In the genomic region with DNA sequence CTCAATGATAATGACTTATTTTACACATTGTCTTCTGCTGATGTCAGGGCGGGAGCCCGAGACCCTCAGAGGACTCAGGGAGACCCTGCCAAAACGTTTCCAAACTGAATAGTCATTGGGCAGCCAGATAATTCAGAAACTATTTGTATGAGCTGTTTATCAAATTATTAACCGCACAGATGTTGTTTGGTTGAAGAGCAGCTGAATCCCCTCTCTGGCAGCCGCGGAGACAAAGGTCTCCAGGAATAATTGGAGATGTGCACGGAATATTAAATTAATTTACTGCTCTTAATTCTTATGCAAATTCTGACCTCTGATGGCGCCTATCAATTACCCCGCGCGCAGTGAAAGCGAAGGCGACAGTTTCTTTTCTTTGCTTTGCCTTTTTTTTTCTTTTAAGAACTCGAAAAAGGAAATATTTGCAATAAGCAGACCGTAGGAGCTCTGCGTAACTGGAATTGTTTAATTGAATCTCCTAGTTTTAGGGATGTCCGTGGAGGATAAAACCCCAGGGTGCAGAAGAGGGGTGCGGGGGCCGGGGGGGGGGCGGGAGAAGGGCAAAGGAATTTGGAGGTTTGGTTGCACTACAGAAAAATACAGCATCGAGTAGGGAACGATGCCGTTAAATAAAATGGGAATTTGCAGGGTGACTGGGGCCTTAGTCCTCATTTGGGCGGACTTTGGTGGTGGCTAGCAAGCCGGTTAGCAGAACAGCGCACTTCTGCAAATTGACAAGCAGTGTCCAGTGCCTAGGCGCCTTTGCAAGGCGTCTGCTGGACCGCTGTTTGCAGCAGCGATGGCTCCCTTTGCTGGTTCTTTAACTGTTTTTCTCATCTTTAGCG, we compare ENCODE assay signal across 11 mouse cellular contexts. TPM values are rescaled to one million over a fixed set of nuclear protein-coding genes. Genes with fewer than 3 reads are reported as not detected.
A peak's percentile ranks its signal among the peaks of the same experiment; 100 is the strongest.
DNase-seq lines count a peak whose midpoint lies in the region; ATAC-seq lines count a peak whose summit lies in the region.
"Had no signal": no experiment of that assay in that cellular context is flagged by ENCODE, and none has a peak within 500 bp of the region (broad histone marks: within the 10 kb centered on the region; RNA-seq: fewer than 3 reads in every experiment).

No protein-coding gene starts in this region.

- WGBS in heart, embryonic 11.5 days (ENCODE audit: insufficient replicate concordance) = 5% methylated on average over 31 of the region's 31 CpGs
- WGBS in hindbrain, embryonic 11.5 days = 3% methylated on average over 31 of the region's 31 CpGs
- 2% methylated on average over 31 of the region's 31 CpGs for WGBS in midbrain, embryonic 14.5 days

- peak overlapping the region; percentile 20; the same call in 1 of the 2 replicates for H3K4me2 ChIP-seq in heart, embryonic 11.5 days
- peak overlapping the region; percentile 47 for H3K4me2 ChIP-seq in hindbrain, embryonic 11.5 days (replicated peaks; ENCODE audit: low read depth, low read length)
- peak overlapping the region; percentile 50 for H3K4me2 ChIP-seq in midbrain, embryonic 14.5 days (ENCODE audit: low read length)

- ATAC-seq in heart, embryonic 11.5 days (replicated peaks; ENCODE audit: insufficient number of reproducible peaks, low FRiP score, low TSS enrichment) = no peak
- ATAC-seq in hindbrain, embryonic 11.5 days (ENCODE audit: low FRiP score) = peak; percentile 41; the same call in 1 of the 2 replicates
- ATAC-seq in midbrain, embryonic 14.5 days (ENCODE audit: low FRiP score, low TSS enrichment) = no peak
- ATAC-seq: lung, postnatal 0 days had no signal

- H3K9me3 ChIP-seq in heart, embryonic 11.5 days (replicated peaks; ENCODE audit: control insufficient read depth, low read length) = no peaks in the 10 kb centered on the region
- H3K9me3 ChIP-seq in hindbrain, embryonic 11.5 days (ENCODE audit: control insufficient read depth, low read length) = no peaks in the 10 kb centered on the region
- H3K9me3 ChIP-seq in midbrain, embryonic 14.5 days (ENCODE audit: control insufficient read depth, low read length) = no peaks in the 10 kb centered on the region

- H3K27ac ChIP-seq in heart, embryonic 11.5 days (ENCODE audit: low read depth, low read length) = no peak overlapping the region
- no peak overlapping the region for H3K27ac ChIP-seq in brown adipose tissue, adult 24 weeks (replicated peaks; ENCODE audit: low read depth, low read length)
- H3K27ac ChIP-seq in hindbrain, embryonic 11.5 days (ENCODE audit: low read depth, low read length) = peak overlapping the region; percentile 88
- peak overlapping the region; percentile 83 for H3K27ac ChIP-seq in midbrain, embryonic 14.5 days (replicated peaks; ENCODE audit: low read depth, low read length)

- peaks cover 10% of the 10 kb centered on the region for H3K4me1 ChIP-seq in heart, embryonic 11.5 days (ENCODE audit: control insufficient read depth, insufficient read depth, low read length)
- peaks cover 4% of the 10 kb centered on the region; the same call in 1 of the 2 replicates for H3K4me1 ChIP-seq in brown adipose tissue, adult 24 weeks (ENCODE audit: control insufficient read depth, insufficient read depth, insufficient read length, low read length)
- H3K4me1 ChIP-seq in hindbrain, embryonic 11.5 days (replicated peaks; ENCODE audit: control insufficient read depth, insufficient read depth, low read length) = peaks cover 15% of the 10 kb centered on the region
- 0 out of 2 replicates have a peak, but pooled peaks cover 2% of the 10 kb centered on the region for H3K4me1 ChIP-seq in midbrain, embryonic 14.5 days (ENCODE audit: control insufficient read depth, insufficient read depth, low read length)

- no peak overlapping the region for H3K4me3 ChIP-seq in heart, embryonic 11.5 days (ENCODE audit: low read depth, low read length)
- H3K4me3 ChIP-seq in brown adipose tissue, adult 24 weeks (ENCODE audit: insufficient read depth, low read depth, low read length) = 0 out of 2 replicates have a peak overlapping the region, but pooled peaks have one; percentile 35
- peak overlapping the region; percentile 12; the same call in 1 of the 2 replicates for H3K4me3 ChIP-seq in hindbrain, embryonic 11.5 days (ENCODE audit: low read depth, low read length)
- H3K4me3 ChIP-seq in midbrain, embryonic 14.5 days (replicated peaks; ENCODE audit: low read depth, low read length) = peak overlapping the region; percentile 28

- no peak overlapping the region for H3K9ac ChIP-seq in heart, embryonic 11.5 days (ENCODE audit: low read depth, low read length)
- H3K9ac ChIP-seq in hindbrain, embryonic 11.5 days (ENCODE audit: low read depth, low read length) = peak overlapping the region; percentile 31; the same call in 1 of the 2 replicates
- H3K9ac ChIP-seq in midbrain, embryonic 14.5 days (replicated peaks; ENCODE audit: low read length) = peak overlapping the region; percentile 38; the same call in 1 of the 2 replicates

- peaks cover 70% of the 10 kb centered on the region for H3K27me3 ChIP-seq in heart, embryonic 11.5 days (ENCODE audit: control insufficient read depth, insufficient read depth, low read length)
- H3K27me3 ChIP-seq in hindbrain, embryonic 11.5 days (ENCODE audit: control insufficient read depth, insufficient read depth, low read length) = peaks cover 69% of the 10 kb centered on the region
- H3K27me3 ChIP-seq in midbrain, embryonic 14.5 days (ENCODE audit: control insufficient read depth, insufficient read depth, low read length) = peaks cover 88% of the 10 kb centered on the region

- no peaks in the 10 kb centered on the region for H3K36me3 ChIP-seq in heart, embryonic 11.5 days (ENCODE audit: control insufficient read depth, insufficient read depth, low read length)
- H3K36me3 ChIP-seq in hindbrain, embryonic 11.5 days (ENCODE audit: control insufficient read depth, insufficient read depth, low read length) = no peaks in the 10 kb centered on the region
- no peaks in the 10 kb centered on the region for H3K36me3 ChIP-seq in midbrain, embryonic 14.5 days (ENCODE audit: control insufficient read depth, insufficient read depth, low read length)

- no peak for DNase-seq in heart, postnatal 25 days (ENCODE audit: low spot score)
- DNase-seq in hindbrain, embryonic 11.5 days (ENCODE audit: low spot score) = peak; percentile 59
- peak; percentile 61 for DNase-seq in midbrain, embryonic 14.5 days
- no peak for DNase-seq in cerebellum, postnatal 25 days
- DNase-seq in left cerebral cortex, postnatal 36 days (ENCODE audit: low spot score in 2 of 2) = no peak
- no peak for DNase-seq in kidney, adult 11 months
- DNase-seq: B cell, adult 2 months; right cerebral cortex, postnatal 14 days had no signal

- intact Hi-C loops in heart, postnatal 25 days (cut with DNase I) = loop anchor here (10.0 kb wide), 1 partner anchor 351 kb away; no protein-coding TSS in a partner anchor
- intact Hi-C loops in left cerebral cortex, postnatal 36 days (cut with DNase I) = loop anchor here (5.0 to 10.0 kb wide), 3 partner anchors 359 to 534 kb away; a partner anchor contains a TSS

RNA-seq across cellular contexts. Expression of a gene that starts 22.2 kb away (rescaled TPM):
- 20.9 and 22.1 TPM in 2 replicates for polyA plus RNA-seq in heart, embryonic 11.5 days (2014; fragmentation: Nextera tagmentation; extraction: Ambion mirVana)
- total RNA-seq in heart, postnatal 25 days (2021) = 10 to 100 TPM; 74.7 to 84.6 TPM
- polyA plus RNA-seq in brown adipose tissue, adult 24 weeks (2012; ENCODE audit: insufficient read depth, insufficient read length, missing spikeins) = 33.6 and 48.2 TPM in 2 replicates
- polyA plus RNA-seq in hindbrain, embryonic 11.5 days (2014; fragmentation: Nextera tagmentation; extraction: Ambion mirVana) = 27.8 and 33.8 TPM in 2 replicates
- 22.0 and 34.3 TPM in 2 replicates for polyA plus RNA-seq in midbrain, embryonic 14.5 days (2014; fragmentation: Nextera tagmentation; extraction: Ambion mirVana)
- 10 to 100 TPM; 19.3 to 20.3 TPM for total RNA-seq in left cerebral cortex, postnatal 36 days (2021)

Comparison
In these comparisons a context has a peak if more than half of its experiments do, and no peak if none do; other contexts are left out.
1. H3K27ac ChIP-seq: peak in hindbrain, embryonic 11.5 days (single experiment) and midbrain, embryonic 14.5 days (single experiment); none in heart, embryonic 11.5 days (single experiment) and brown adipose tissue, adult 24 weeks (single experiment).
2. DNase-seq: peak in hindbrain, embryonic 11.5 days (single experiment) and midbrain, embryonic 14.5 days (single experiment); none in heart, postnatal 25 days (single experiment), cerebellum, postnatal 25 days (0 of 2), left cerebral cortex, postnatal 36 days (0 of 2) and kidney, adult 11 months (single experiment).
3. Peak in every context shown above with its lines, with median percentiles within 50 percentile points of each other: H3K4me2 ChIP-seq.